Mouse (Mus musculus): ENCODE measurements around the gene Lactb.

DNA sequence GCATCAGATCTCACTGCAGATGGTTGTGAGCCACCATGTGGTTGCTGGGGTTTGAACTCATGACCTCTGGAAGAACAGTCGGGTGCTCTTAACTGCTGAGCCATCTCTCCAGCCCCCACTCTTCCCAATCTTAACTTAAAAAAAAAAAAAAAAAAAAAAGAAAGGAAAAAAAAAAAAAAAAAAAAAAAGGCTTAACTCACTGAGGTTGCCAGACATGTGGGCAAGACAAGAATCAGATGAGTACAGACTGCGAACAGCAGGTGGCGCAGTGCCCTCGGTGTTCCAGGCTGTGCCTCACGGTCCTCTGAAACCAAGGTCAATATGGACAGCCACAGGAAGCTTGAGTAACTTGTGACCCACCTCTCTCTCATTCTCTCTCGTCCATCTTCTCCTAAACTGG lies 25.8 kb upstream of the Lactb start:
- no peak for TF ChIP-seq POLR2A (IDR thresholded peaks at IDR 0.05; ENCODE audit: low read depth, low read length)
- peak; percentile 96 for TF ChIP-seq CTCF (IDR thresholded peaks at IDR 0.05; ENCODE audit: extremely low read depth, insufficient read depth, insufficient read length, insufficient replicate concordance)

Data from spleen, adult 2 months (tissue).